Mouse (Mus musculus): Measurements from ENCODE around the gene Inpp5a. TPM values are rescaled to one million over a fixed set of nuclear protein-coding genes. Genes with fewer than 3 reads are reported as not detected.

Gene Inpp5a
- 27.8 and 41.9 TPM in 2 replicates for polyA plus RNA-seq (2015; fragmentation: Nextera tagmentation; extraction: Ambion mirVana)

GRCm38 (mm10) chr7:139388670-139389212 lies at the start of gene Inpp5a:
Inpp5a (plus strand) TSS chr7:139389109.

DNA sequence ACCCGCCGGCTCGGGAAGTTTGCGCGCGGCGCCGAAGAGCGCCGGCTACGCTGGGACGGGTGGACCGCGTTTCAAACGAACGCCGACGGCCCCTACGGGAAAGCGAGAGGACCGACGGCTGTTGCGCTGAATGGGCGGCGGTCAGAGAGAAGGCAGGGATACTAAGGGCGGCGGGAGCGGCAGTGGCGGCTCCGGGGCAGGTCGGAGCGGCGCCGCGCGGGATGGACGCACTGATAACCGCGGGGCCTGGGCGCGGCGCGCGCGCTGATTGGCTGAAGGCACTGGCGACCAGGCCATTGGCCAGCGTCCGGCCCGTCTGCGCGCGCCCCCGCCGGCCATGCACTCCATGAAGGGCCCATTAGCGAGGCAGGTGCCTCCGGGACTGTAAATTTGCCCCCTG lies 193.7 kb downstream of the Inpp5a start, which contains the start of gene Nkx6-2:
Gene Nkx6-2, minus strand, starts transcription at position 203 of the 400 bp plus-strand sequence.

Other genes starting within 250 kb of the Inpp5a start
- 2.0 and 4.3 TPM in 2 replicates for gene Lrrc27, start 176.1 kb upstream of the Inpp5a start, polyA plus RNA-seq (2015; fragmentation: Nextera tagmentation; extraction: Ambion mirVana)
- 0.14 and 0.18 TPM in 2 replicates for gene Stk32c, start 175.8 kb upstream of the Inpp5a start, polyA plus RNA-seq (2015; fragmentation: Nextera tagmentation; extraction: Ambion mirVana)
- 6.9 and 11.3 TPM in 2 replicates for gene Pwwp2b, start 140.6 kb upstream of the Inpp5a start, polyA plus RNA-seq (2015; fragmentation: Nextera tagmentation; extraction: Ambion mirVana)
- 0.08 TPM in 1 of 2 replicates, not detected in the other for gene Nkx6-2, start 193.7 kb downstream of the Inpp5a start, polyA plus RNA-seq (2015; fragmentation: Nextera tagmentation; extraction: Ambion mirVana)

Measured in adrenal gland, postnatal 0 days (tissue).